Mouse (Mus musculus): ENCODE measurements around the gene Htr2b. TPM values are rescaled to one million over a fixed set of nuclear protein-coding genes. Genes with fewer than 3 reads are reported as not detected.
A peak's percentile ranks its signal among the peaks of the same experiment; 100 is the strongest.

Gene Htr2b
- polyA plus RNA-seq, 1 experiment from 2014 or later, result 0.41 TPM

- Histone ChIP-seq H3K4me1 (ENCODE audit: control insufficient read depth, insufficient read depth, low read length) (peaks cover 5% of the 10 kb centered on the region; the same call in 1 of the 2 replicates), H3K9ac (ENCODE audit: low read length) (peak overlapping the region; percentile 47; the same call in 1 of the 2 replicates), H3K4me3 (ENCODE audit: low read depth, low read length) (peak overlapping the region; percentile 23), H3K27me3 (replicated peaks; ENCODE audit: control insufficient read depth, insufficient read depth, low read length) (no peaks in the 10 kb centered on the region), H3K9me3 (replicated peaks; ENCODE audit: control insufficient read depth, low read length) (no peaks in the 10 kb centered on the region), H3K4me2 (ENCODE audit: low read length) (peak overlapping the region; percentile 54), H3K27ac (ENCODE audit: low read depth, low read length) (no peak overlapping the region), H3K36me3 (ENCODE audit: control insufficient read depth, insufficient read depth, low read length) (no peaks in the 10 kb centered on the region)
- peak; percentile 96 for DNase-seq (ENCODE audit: low spot score)
- peak; percentile 65 for ATAC-seq
- WGBS, result 12% methylated on average over 21 of the region's 21 CpGs
Observed at GRCm38 (mm10) chr1:86058856-86059769, 52.7 kb downstream of the Htr2b start.

- Histone ChIP-seq H3K27ac (ENCODE audit: low read depth, low read length) (no peak overlapping the region), H3K4me3 (ENCODE audit: low read depth, low read length) (no peak overlapping the region), H3K4me2 (ENCODE audit: low read length) (no peak overlapping the region), H3K27me3 (replicated peaks; ENCODE audit: control insufficient read depth, insufficient read depth, low read length) (no peaks in the 10 kb centered on the region), H3K9ac (ENCODE audit: low read length) (no peak overlapping the region), H3K36me3 (ENCODE audit: control insufficient read depth, insufficient read depth, low read length) (no peaks in the 10 kb centered on the region), H3K4me1 (ENCODE audit: control insufficient read depth, insufficient read depth, low read length) (peaks cover 7% of the 10 kb centered on the region; the same call in 1 of the 2 replicates), H3K9me3 (replicated peaks; ENCODE audit: control insufficient read depth, low read length) (no peaks in the 10 kb centered on the region)
- ATAC-seq, result no peak
- DNase-seq (ENCODE audit: low spot score), result no peak
- WGBS, result 84% methylated on average over 4 of the region's 4 CpGs
Observed at GRCm38 (mm10) chr1:86056284-86056683, 55.5 kb downstream of the Htr2b start.

GRCm38 (mm10) chr1:86054943-86055342, 56.8 kb downstream of the Htr2b start:
- DNase-seq (ENCODE audit: low spot score) (no peak), ATAC-seq (no peak)
- H3K36me3 ChIP-seq (ENCODE audit: control insufficient read depth, insufficient read depth, low read length), result no peaks in the 10 kb centered on the region
- no peak overlapping the region for H3K4me2 ChIP-seq (ENCODE audit: low read length)
- no peak overlapping the region for H3K27ac ChIP-seq (ENCODE audit: low read depth, low read length)
- no peaks in the 10 kb centered on the region for H3K27me3 ChIP-seq (replicated peaks; ENCODE audit: control insufficient read depth, insufficient read depth, low read length)
- H3K9me3 ChIP-seq (replicated peaks; ENCODE audit: control insufficient read depth, low read length), result no peaks in the 10 kb centered on the region
- H3K9ac ChIP-seq (ENCODE audit: low read length), result no peak overlapping the region
- 35% methylated on average over 3 of the region's 3 CpGs for WGBS
- H3K4me1 ChIP-seq (ENCODE audit: control insufficient read depth, insufficient read depth, low read length), result peaks cover 7% of the 10 kb centered on the region; the same call in 1 of the 2 replicates
- H3K4me3 ChIP-seq (ENCODE audit: low read depth, low read length), result no peak overlapping the region

GRCm38 (mm10) chr1:86053198-86053921, 58.4 kb downstream of the Htr2b start:
- DNase-seq (ENCODE audit: low spot score), result peak; percentile 89
- peak; percentile 87 for ATAC-seq

More at GRCm38 (mm10) chr1:86053198-86053921, 58.4 kb downstream of the Htr2b start:
- H3K4me1 ChIP-seq (ENCODE audit: control insufficient read depth, insufficient read depth, low read length), result peaks cover 3% of the 10 kb centered on the region; the same call in 1 of the 2 replicates
- no peaks in the 10 kb centered on the region for H3K36me3 ChIP-seq (ENCODE audit: control insufficient read depth, insufficient read depth, low read length)
- no peak overlapping the region for H3K9ac ChIP-seq (ENCODE audit: low read length)
- H3K27ac ChIP-seq (ENCODE audit: low read depth, low read length), result peak overlapping the region; percentile 48; the same call in 1 of the 2 replicates
- no peak overlapping the region for H3K4me3 ChIP-seq (ENCODE audit: low read depth, low read length)
- H3K4me2 ChIP-seq (ENCODE audit: low read length), result no peak overlapping the region
- 45% methylated on average over 12 of the region's 12 CpGs for whole genome bisulfite sequencing
- no peaks in the 10 kb centered on the region for H3K9me3 ChIP-seq (replicated peaks; ENCODE audit: control insufficient read depth, low read length)
- 0 out of 2 replicates have a peak, but pooled peaks cover 2% of the 10 kb centered on the region for H3K27me3 ChIP-seq (replicated peaks; ENCODE audit: control insufficient read depth, insufficient read depth, low read length)

Other genes starting within 250 kb of the Htr2b start
- gene Itm2c, start 217.7 kb downstream of the Htr2b start, polyA plus RNA-seq (2014; fragmentation: Nextera tagmentation; extraction: Ambion mirVana), result 149 and 157 TPM in 2 replicates
- 4.0 and 4.2 TPM in 2 replicates for gene 4933407L21Rik, start 183.5 kb downstream of the Htr2b start, polyA plus RNA-seq (2014; fragmentation: Nextera tagmentation; extraction: Ambion mirVana)
- gene Gpr55, start 151.0 kb downstream of the Htr2b start, polyA plus RNA-seq (2014; fragmentation: Nextera tagmentation; extraction: Ambion mirVana), result 0.05 TPM in 1 of 2 replicates, not detected in the other
- 0.45 TPM in 1 of 2 replicates, not detected in the other for gene Spata3, start 95.2 kb downstream of the Htr2b start, polyA plus RNA-seq (2014; fragmentation: Nextera tagmentation; extraction: Ambion mirVana)
- gene 2810459M11Rik, start 66.1 kb downstream of the Htr2b start, polyA plus RNA-seq (2014; fragmentation: Nextera tagmentation; extraction: Ambion mirVana), result 8.8 and 9.5 TPM in 2 replicates
- 186 and 198 TPM in 2 replicates for gene Psmd1, start 47.6 kb downstream of the Htr2b start, polyA plus RNA-seq (2014; fragmentation: Nextera tagmentation; extraction: Ambion mirVana)
- 1.1 TPM in 1 of 2 replicates, not detected in the other for gene Gm21972, start 21.7 kb upstream of the Htr2b start, polyA plus RNA-seq (2014; fragmentation: Nextera tagmentation; extraction: Ambion mirVana)
- 22.1 and 28.1 TPM in 2 replicates for gene Armc9, start 42.8 kb upstream of the Htr2b start, polyA plus RNA-seq (2014; fragmentation: Nextera tagmentation; extraction: Ambion mirVana)
- 3.9 and 4.1 TPM in 2 replicates for gene B3gnt7, start 190.9 kb upstream of the Htr2b start, polyA plus RNA-seq (2014; fragmentation: Nextera tagmentation; extraction: Ambion mirVana)
- gene Ncl, start 247.4 kb upstream of the Htr2b start, polyA plus RNA-seq (2014; fragmentation: Nextera tagmentation; extraction: Ambion mirVana), result 122 and 124 TPM in 2 replicates